Mouse (Mus musculus): ENCODE measurements around the gene Ostm1.

- TF ChIP-seq CTCF (IDR thresholded peaks at IDR 0.05; ENCODE audit: extremely low read depth, insufficient read depth, low read length) (no peak), POLR2A (IDR thresholded peaks at IDR 0.05; ENCODE audit: extremely low read depth, insufficient read depth, low read length) (no peak)
Observed at GRCm38 (mm10) chr10:42715366-42716035, 131.9 kb downstream of the Ostm1 start.
